Mouse (Mus musculus): ENCODE data around the gene Lman2l.

GRCm38 (mm10) chr1:36433616-36434015, 11.5 kb downstream of the Lman2l start:
- TF ChIP-seq CTCF (conservative IDR thresholded peaks at IDR 0.05; ENCODE audit: insufficient read depth, insufficient read length, low read depth, low read length), result no peak
- no peak for TF ChIP-seq POLR2A (IDR thresholded peaks at IDR 0.05; ENCODE audit: low read depth, low read length)

Data from kidney, adult 2 months (tissue).